Mouse (Mus musculus): ENCODE results near the gene Asap3. TPM values are rescaled to one million over a fixed set of nuclear protein-coding genes. Genes with fewer than 3 reads are reported as not detected.

Asap3 gene
- polyA plus RNA-seq, 1 experiment from 2014 or later = 1.6 TPM

DNA sequence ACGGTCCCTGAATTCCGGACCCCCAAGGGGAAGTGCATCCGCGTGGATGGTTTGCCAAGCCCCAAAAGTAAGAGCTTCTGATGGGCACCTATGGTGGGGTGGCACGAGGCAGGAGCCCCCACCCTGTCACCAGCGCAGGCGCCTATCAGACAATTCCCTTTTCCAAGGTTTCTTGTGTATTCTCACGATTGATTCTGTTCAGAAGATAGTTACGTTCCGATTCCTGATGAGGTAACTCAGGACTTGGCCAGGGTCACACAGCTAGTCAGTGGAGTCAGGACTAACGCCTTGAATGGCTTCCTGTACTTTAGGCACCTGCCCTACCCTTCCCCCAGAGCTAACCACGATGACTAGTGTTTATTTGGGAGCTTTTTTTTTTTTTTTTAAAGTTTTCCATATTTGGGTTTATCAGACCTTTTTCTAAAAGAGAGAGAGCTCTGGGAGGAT, 27.7 kb upstream of the Asap3 start:
- peaks cover 16% of the 10 kb centered on the region; the same call in 1 of the 2 replicates for H3K4me1 ChIP-seq (ENCODE audit: control insufficient read depth, insufficient read depth, low read length)
- no peak overlapping the region for H3K4me3 ChIP-seq (ENCODE audit: low read depth, low read length)
- no peak for DNase-seq (ENCODE audit: low spot score)
- no peak overlapping the region for H3K4me2 ChIP-seq (ENCODE audit: low read length)
- WGBS = 85% methylated on average over 12 of the region's 12 CpGs
- no peak for ATAC-seq
- no peaks in the 10 kb centered on the region for H3K36me3 ChIP-seq (ENCODE audit: control insufficient read depth, insufficient read depth, low read length)
- H3K27me3 ChIP-seq (replicated peaks; ENCODE audit: control insufficient read depth, insufficient read depth, low read length) = no peaks in the 10 kb centered on the region
- no peaks in the 10 kb centered on the region for H3K9me3 ChIP-seq (replicated peaks; ENCODE audit: control insufficient read depth, low read length)
- H3K9ac ChIP-seq (ENCODE audit: low read length) = no peak overlapping the region
- H3K27ac ChIP-seq (ENCODE audit: low read depth, low read length) = 0 out of 2 replicates have a peak overlapping the region, but pooled peaks have one; percentile 60

DNA sequence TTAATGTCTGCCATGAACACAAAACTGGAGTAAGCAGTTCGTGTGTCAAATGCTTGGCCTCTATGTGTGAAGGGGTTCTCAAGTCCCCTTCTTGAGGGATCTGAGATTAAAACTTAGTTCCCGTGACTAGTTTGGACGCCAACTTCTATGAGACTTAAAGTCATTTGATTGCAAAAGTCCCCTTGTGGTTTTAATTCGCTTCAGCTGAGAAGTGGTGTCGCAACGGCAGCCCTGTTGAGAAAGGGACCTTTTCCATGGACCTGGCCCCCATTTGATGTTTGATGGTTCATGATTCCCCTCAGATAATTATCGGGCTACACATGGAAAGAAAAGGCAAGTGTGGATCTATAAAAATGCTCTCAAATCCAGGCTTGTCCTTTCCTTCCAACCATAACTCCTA, 26.7 kb upstream of the Asap3 start:
- no peaks in the 10 kb centered on the region for H3K27me3 ChIP-seq (replicated peaks; ENCODE audit: control insufficient read depth, insufficient read depth, low read length)
- no peak overlapping the region for H3K4me3 ChIP-seq (ENCODE audit: low read depth, low read length)
- ATAC-seq (no peak), DNase-seq (ENCODE audit: low spot score) (no peak)
- 89% methylated on average over 7 of the region's 7 CpGs for WGBS
- no peaks in the 10 kb centered on the region for H3K36me3 ChIP-seq (ENCODE audit: control insufficient read depth, insufficient read depth, low read length)
- no peak overlapping the region for H3K9ac ChIP-seq (ENCODE audit: low read length)
- H3K9me3 ChIP-seq (replicated peaks; ENCODE audit: control insufficient read depth, low read length) = no peaks in the 10 kb centered on the region
- H3K27ac ChIP-seq (ENCODE audit: low read depth, low read length) = no peak overlapping the region
- H3K4me2 ChIP-seq (ENCODE audit: low read length) = peak overlapping the region; percentile 55; the same call in 1 of the 2 replicates
- H3K4me1 ChIP-seq (ENCODE audit: control insufficient read depth, insufficient read depth, low read length) = peaks cover 12% of the 10 kb centered on the region; the same call in 1 of the 2 replicates

DNA sequence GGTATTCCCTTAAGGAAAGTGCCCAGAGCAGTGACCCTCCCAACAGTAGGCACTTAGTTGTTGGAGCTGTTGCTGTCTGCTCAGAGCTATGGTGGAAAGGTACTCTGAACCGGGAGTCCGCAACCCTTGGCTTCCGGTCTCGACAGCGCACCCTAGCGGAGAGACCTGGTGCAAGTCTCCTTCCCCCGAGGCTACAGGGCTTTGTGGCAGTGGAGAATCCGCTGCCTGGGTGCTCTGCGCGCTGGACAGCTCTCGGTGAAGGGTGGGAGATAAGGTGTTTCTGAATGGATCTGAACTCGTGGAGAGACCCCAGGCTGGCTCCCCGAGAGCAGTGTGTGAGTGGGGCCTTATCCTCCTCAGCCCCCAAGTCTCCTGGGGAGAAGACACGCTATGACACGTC, 26.2 kb upstream of the Asap3 start:
- ATAC-seq = peak; percentile 33
- Histone ChIP-seq H3K9me3 (replicated peaks; ENCODE audit: control insufficient read depth, low read length) (no peaks in the 10 kb centered on the region), H3K27ac (ENCODE audit: low read depth, low read length) (peak overlapping the region; percentile 23; the same call in 1 of the 2 replicates), H3K27me3 (replicated peaks; ENCODE audit: control insufficient read depth, insufficient read depth, low read length) (no peaks in the 10 kb centered on the region), H3K4me2 (ENCODE audit: low read length) (peak overlapping the region; percentile 55), H3K36me3 (ENCODE audit: control insufficient read depth, insufficient read depth, low read length) (no peaks in the 10 kb centered on the region), H3K4me1 (ENCODE audit: control insufficient read depth, insufficient read depth, low read length) (peaks cover 12% of the 10 kb centered on the region; the same call in 1 of the 2 replicates), H3K9ac (ENCODE audit: low read length) (peak overlapping the region; percentile 49), H3K4me3 (ENCODE audit: low read depth, low read length) (peak overlapping the region; percentile 28)
- WGBS = 3% methylated on average over 15 of the region's 15 CpGs
- DNase-seq (ENCODE audit: low spot score) = peak; percentile 80

- Histone ChIP-seq H3K4me3 (ENCODE audit: low read depth, low read length) (peak overlapping the region; percentile 28), H3K4me2 (ENCODE audit: low read length) (peak overlapping the region; percentile 55), H3K9me3 (replicated peaks; ENCODE audit: control insufficient read depth, low read length) (no peaks in the 10 kb centered on the region), H3K4me1 (ENCODE audit: control insufficient read depth, insufficient read depth, low read length) (peaks cover 12% of the 10 kb centered on the region; the same call in 1 of the 2 replicates), H3K27ac (ENCODE audit: low read depth, low read length) (no peak overlapping the region), H3K36me3 (ENCODE audit: control insufficient read depth, insufficient read depth, low read length) (no peaks in the 10 kb centered on the region), H3K9ac (ENCODE audit: low read length) (peak overlapping the region; percentile 49), H3K27me3 (replicated peaks; ENCODE audit: control insufficient read depth, insufficient read depth, low read length) (no peaks in the 10 kb centered on the region)
- 25% methylated on average over 23 of the region's 23 CpGs for WGBS
- DNase-seq (ENCODE audit: low spot score) = peak; percentile 72
- peak; percentile 73 for ATAC-seq
Observed at GRCm38 (mm10) chr4:136180408-136181330, 25.5 kb upstream of the Asap3 start.

DNA sequence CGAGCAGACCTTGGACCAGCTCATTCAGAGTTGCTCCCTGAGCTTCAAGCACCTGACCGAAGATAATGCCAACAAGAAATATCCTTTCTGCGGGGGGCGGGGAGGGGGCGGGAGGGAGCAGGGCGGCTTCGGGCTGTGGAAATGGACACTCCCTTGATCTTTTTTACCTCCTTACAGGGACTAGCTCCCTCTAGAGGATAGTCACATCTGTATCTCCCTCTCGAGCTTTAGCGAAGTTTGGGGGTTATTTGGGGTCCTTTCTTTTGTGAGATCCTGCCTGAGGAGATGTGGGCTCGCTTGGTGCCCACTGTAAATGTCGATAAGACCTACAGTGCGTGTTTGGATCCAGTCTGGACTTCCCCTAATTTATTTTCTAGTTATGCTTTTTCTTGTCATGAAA, 24.8 kb upstream of the Asap3 start:
- Histone ChIP-seq H3K27me3 (replicated peaks; ENCODE audit: control insufficient read depth, insufficient read depth, low read length) (no peaks in the 10 kb centered on the region), H3K9ac (ENCODE audit: low read length) (no peak overlapping the region), H3K36me3 (ENCODE audit: control insufficient read depth, insufficient read depth, low read length) (peaks cover 2% of the 10 kb centered on the region; the same call in 1 of the 2 replicates), H3K4me2 (ENCODE audit: low read length) (no peak overlapping the region; the same call in 1 of the 2 replicates), H3K4me3 (ENCODE audit: low read depth, low read length) (no peak overlapping the region), H3K27ac (ENCODE audit: low read depth, low read length) (no peak overlapping the region), H3K4me1 (ENCODE audit: control insufficient read depth, insufficient read depth, low read length) (peaks cover 8% of the 10 kb centered on the region; the same call in 1 of the 2 replicates), H3K9me3 (replicated peaks; ENCODE audit: control insufficient read depth, low read length) (no peaks in the 10 kb centered on the region)
- ATAC-seq (no peak), DNase-seq (ENCODE audit: low spot score) (no peak)
- WGBS = 32% methylated on average over 12 of the region's 12 CpGs

DNA sequence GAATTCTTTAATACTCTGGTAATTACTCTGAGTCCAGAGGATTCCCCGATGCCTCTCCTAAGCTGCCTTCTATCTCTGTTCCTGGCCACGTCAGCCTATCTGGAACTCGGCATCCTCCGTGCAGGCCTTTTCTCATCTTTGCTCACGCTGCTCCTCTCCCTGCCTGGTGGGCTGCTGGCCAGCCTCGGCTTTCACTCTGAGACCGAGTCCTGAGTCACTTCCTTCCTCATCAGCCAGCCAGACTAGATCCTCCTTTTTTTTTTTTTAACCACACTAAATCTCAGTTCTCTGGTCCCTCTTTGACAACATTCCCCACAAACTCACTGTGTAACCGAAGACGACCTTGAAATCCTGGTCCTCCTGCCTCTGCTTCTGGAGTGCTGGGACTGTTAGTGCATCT, 20.8 kb upstream of the Asap3 start:
- ATAC-seq = no peak
- DNase-seq (ENCODE audit: low spot score) = no peak
- no peak overlapping the region for H3K4me2 ChIP-seq (ENCODE audit: low read length)
- 91% methylated on average over 9 of the region's 9 CpGs for WGBS
- H3K9me3 ChIP-seq (replicated peaks; ENCODE audit: control insufficient read depth, low read length) = no peaks in the 10 kb centered on the region
- H3K27me3 ChIP-seq (replicated peaks; ENCODE audit: control insufficient read depth, insufficient read depth, low read length) = no peaks in the 10 kb centered on the region
- H3K4me3 ChIP-seq (ENCODE audit: low read depth, low read length) = no peak overlapping the region
- peaks cover 27% of the 10 kb centered on the region; the same call in 1 of the 2 replicates for H3K36me3 ChIP-seq (ENCODE audit: control insufficient read depth, insufficient read depth, low read length)
- H3K27ac ChIP-seq (ENCODE audit: low read depth, low read length) = no peak overlapping the region
- H3K4me1 ChIP-seq (ENCODE audit: control insufficient read depth, insufficient read depth, low read length) = no peaks in the 10 kb centered on the region
- H3K9ac ChIP-seq (ENCODE audit: low read length) = no peak overlapping the region

DNA sequence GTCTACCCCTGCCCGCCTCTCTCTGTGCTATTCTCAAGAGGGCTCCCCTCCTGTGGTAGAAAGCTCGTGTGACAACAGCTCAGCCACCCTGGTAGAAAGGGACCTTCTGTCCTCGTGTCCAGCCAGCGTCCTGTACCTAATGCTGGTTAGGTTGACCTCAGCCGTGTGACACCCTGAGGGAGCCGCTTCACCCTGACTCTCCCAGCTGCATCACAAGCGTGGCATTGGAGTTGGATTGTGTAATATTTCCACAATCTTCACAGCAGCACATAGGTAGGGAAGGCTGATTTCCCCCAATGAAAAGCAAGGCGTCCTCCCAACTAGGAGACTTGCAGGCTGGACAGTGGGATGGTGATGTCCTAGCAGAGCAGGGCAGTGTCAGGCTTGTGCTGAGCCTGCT, 19.9 kb upstream of the Asap3 start:
- WGBS = 87% methylated on average over 8 of the region's 8 CpGs
- Histone ChIP-seq H3K36me3 (ENCODE audit: control insufficient read depth, insufficient read depth, low read length) (peaks cover 27% of the 10 kb centered on the region; the same call in 1 of the 2 replicates), H3K27me3 (replicated peaks; ENCODE audit: control insufficient read depth, insufficient read depth, low read length) (no peaks in the 10 kb centered on the region), H3K9me3 (replicated peaks; ENCODE audit: control insufficient read depth, low read length) (no peaks in the 10 kb centered on the region), H3K4me3 (ENCODE audit: low read depth, low read length) (no peak overlapping the region), H3K4me2 (ENCODE audit: low read length) (no peak overlapping the region), H3K27ac (ENCODE audit: low read depth, low read length) (no peak overlapping the region), H3K9ac (ENCODE audit: low read length) (no peak overlapping the region), H3K4me1 (ENCODE audit: control insufficient read depth, insufficient read depth, low read length) (no peaks in the 10 kb centered on the region)
- ATAC-seq = no peak
- no peak for DNase-seq (ENCODE audit: low spot score)

DNA sequence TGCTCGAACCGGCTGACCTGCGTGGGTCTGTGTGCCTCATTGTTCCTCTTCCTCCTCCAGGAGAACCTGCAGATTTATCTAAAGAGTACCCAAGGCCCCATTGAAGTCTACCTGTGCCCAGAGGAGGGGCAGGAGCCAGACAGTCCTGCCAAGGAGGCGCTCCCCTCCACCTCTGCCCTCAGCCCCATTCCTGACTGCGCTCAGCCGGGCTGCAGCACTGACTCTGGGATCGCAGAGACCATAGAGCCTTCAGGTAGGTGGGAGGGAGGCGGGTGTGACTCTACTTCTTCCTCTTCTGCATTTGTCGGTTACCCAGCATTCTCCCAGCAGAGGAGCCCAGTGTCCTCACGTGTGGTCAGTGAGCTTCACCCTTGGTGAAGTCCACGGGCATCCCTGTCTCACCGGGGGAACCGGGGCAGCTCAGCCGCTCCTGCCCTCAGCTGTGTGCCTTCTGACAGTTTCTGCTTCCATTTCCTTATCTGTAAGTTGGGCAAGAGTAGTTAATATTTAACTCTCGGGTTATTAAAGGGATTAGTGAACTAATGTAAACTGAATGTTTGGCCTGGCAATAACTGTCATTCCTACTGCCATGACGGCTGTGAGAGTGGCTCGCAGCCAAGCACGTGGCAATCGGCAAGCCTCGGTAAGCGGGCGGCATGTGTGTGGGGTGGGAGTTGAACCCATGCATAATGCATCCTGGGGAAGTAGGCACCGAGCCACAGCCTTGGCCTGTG, 19.3 kb upstream of the Asap3 start:
- H3K27me3 ChIP-seq (replicated peaks; ENCODE audit: control insufficient read depth, insufficient read depth, low read length) = no peaks in the 10 kb centered on the region
- H3K27ac ChIP-seq (ENCODE audit: low read depth, low read length) = no peak overlapping the region
- no peak overlapping the region for H3K9ac ChIP-seq (ENCODE audit: low read length)
- DNase-seq (ENCODE audit: low spot score) = peak; percentile 29
- no peak for ATAC-seq
- H3K4me3 ChIP-seq (ENCODE audit: low read depth, low read length) = no peak overlapping the region
- no peak overlapping the region for H3K4me2 ChIP-seq (ENCODE audit: low read length)
- no peaks in the 10 kb centered on the region for H3K9me3 ChIP-seq (replicated peaks; ENCODE audit: control insufficient read depth, low read length)
- H3K36me3 ChIP-seq (ENCODE audit: control insufficient read depth, insufficient read depth, low read length) = peaks cover 32% of the 10 kb centered on the region; the same call in 1 of the 2 replicates
- H3K4me1 ChIP-seq (ENCODE audit: control insufficient read depth, insufficient read depth, low read length) = no peaks in the 10 kb centered on the region
- 85% methylated on average over 23 of the region's 23 CpGs for WGBS

Measured in forebrain, embryonic 14.5 days (tissue).